Mouse (Mus musculus) midbrain, embryonic 15.5 days (tissue): ENCODE measurements around the gene Grpel1. TPM values are rescaled to one million over a fixed set of nuclear protein-coding genes. Genes with fewer than 3 reads are reported as not detected.

Experiments used
- ATAC-seq: fragments of 200-750 bp; cut with Nextera tagmentation; replicated peaks from 2 replicates; pipeline ENCODE4 v1.8.0; 2017; ENCODE audit warnings: moderate TSS enrichment
- H3K27ac ChIP-seq: fragments of 300-500 bp; sonication (generic); 2 replicates; pipeline ENCODE4 v1.5.1; 2015; ENCODE audit warnings: mild to moderate bottlenecking, inconsistent platforms
- H3K27me3 ChIP-seq: fragments of 300-500 bp; sonication (generic); replicated peaks from 2 replicates; pipeline ENCODE4 v1.6.1; 2015; ENCODE audit warnings: inconsistent platforms
- H3K36me3 ChIP-seq: fragments of 300-500 bp; sonication (generic); replicated peaks from 2 replicates; pipeline ENCODE4 v1.6.1; 2015; ENCODE audit warnings: inconsistent platforms
- H3K4me1 ChIP-seq: fragments of 300-500 bp; sonication (generic); 2 replicates; pipeline ENCODE4 v1.6.1; 2015; ENCODE audit warnings: inconsistent platforms
- H3K4me2 ChIP-seq: fragments of 300-500 bp; sonication (generic); 2 replicates; pipeline ENCODE4 v1.6.1; 2015; ENCODE audit warnings: inconsistent platforms, mild to moderate bottlenecking, moderate library complexity
- H3K4me3 ChIP-seq: fragments of 300-500 bp; sonication (generic); 2 replicates; pipeline ENCODE4 v1.5.1; 2015; ENCODE audit warnings: mild to moderate bottlenecking, inconsistent platforms
- H3K9ac ChIP-seq: fragments of 300-500 bp; sonication (generic); 2 replicates; pipeline ENCODE4 v1.6.1; 2015; ENCODE audit warnings: mild to moderate bottlenecking, inconsistent platforms
- H3K9me3 ChIP-seq: fragments of 300-500 bp; sonication (generic); 2 replicates; pipeline ENCODE4 v1.6.1; 2016; ENCODE audit warnings: inconsistent platforms
- WGBS: fragments of 180-500 bp; shearing (Covaris S2); methylation state at CpG from one replicate; pipeline ENCODE4 v1.1.7; 2015; ENCODE audit warnings: mixed read lengths; 5-methylcytosine and 5-hydroxymethylcytosine counted together
- polyA plus RNA-seq: library from polyadenylated mRNA; unstranded; fragments of >200 nt; fragmentation: Nextera tagmentation; extraction: Ambion mirVana; gene quantifications from 2 replicates; pipeline ENCODE4 v1.2.1, GENCODE M21; 2015

The Grpel1 gene
- polyA plus RNA-seq, 1 experiment from 2014 or later: 41.0 TPM

DNA sequence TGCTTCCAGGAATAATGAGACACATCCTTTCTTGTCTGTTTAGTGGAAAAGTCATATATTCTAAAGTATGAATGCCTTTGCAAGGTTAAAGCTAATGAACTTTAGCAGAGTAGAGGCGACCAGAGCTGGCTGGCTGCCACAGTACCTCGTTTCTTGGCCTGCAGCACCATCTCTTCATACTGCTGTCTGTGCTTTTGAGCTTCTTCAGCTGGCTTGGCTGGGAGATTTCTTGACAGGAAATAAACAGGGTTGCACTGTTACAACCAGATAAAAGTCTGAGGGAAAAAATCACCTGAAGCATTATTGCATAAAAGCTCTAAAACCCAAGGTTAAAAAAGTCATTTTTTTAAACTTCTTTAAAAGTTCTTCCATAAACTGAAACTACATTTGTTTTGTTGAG lies 58.0 kb downstream of the Grpel1 start:
- no peak overlapping the region for H3K9ac ChIP-seq
- H3K9me3 ChIP-seq: no peaks in the 10 kb centered on the region

GRCm38 (mm10) chr5:36523219-36523703 lies 58.5 kb downstream of the Grpel1 start:
- H3K4me3 ChIP-seq: no peak overlapping the region
- H3K4me1 ChIP-seq: peaks cover 9% of the 10 kb centered on the region
- no peaks in the 10 kb centered on the region for H3K27me3 ChIP-seq
- no peak overlapping the region for H3K4me2 ChIP-seq
- H3K9ac ChIP-seq: no peak overlapping the region
- H3K27ac ChIP-seq: no peak overlapping the region
- 83% methylated on average over 5 of the region's 5 CpGs for WGBS
- ATAC-seq: no peak
- no peaks in the 10 kb centered on the region for H3K9me3 ChIP-seq
- H3K36me3 ChIP-seq: peaks cover 43% of the 10 kb centered on the region

More for the DNA sequence above, 58.0 kb downstream of the Grpel1 start:
- WGBS: 80% methylated on average over 2 of the region's 2 CpGs
- Histone ChIP-seq H3K27me3 (no peaks in the 10 kb centered on the region), H3K27ac (no peak overlapping the region), H3K4me1 (peaks cover 5% of the 10 kb centered on the region; the same call in 1 of the 2 replicates), H3K36me3 (peaks cover 43% of the 10 kb centered on the region), H3K4me2 (no peak overlapping the region), H3K4me3 (no peak overlapping the region)
- no peak for ATAC-seq

Other genes starting within 250 kb of the Grpel1 start
- 21.9 and 22.0 TPM in 2 replicates for gene Sorcs2, start 66.9 kb upstream of the Grpel1 start, polyA plus RNA-seq
- gene Tada2b, start 19.3 kb downstream of the Grpel1 start, polyA plus RNA-seq: 3.2 and 3.3 TPM in 2 replicates
- 3.5 TPM in 2 replicates for gene Ccdc96, start 19.6 kb downstream of the Grpel1 start, polyA plus RNA-seq
- 70.4 and 75.0 TPM in 2 replicates for gene Tbc1d14, start 128.3 kb downstream of the Grpel1 start, polyA plus RNA-seq
- gene D5Ertd579e, start 231.0 kb downstream of the Grpel1 start, polyA plus RNA-seq: 40.3 and 44.0 TPM in 2 replicates